Mouse (Mus musculus) erythroblast, embryonic 14.5 days (primary cell): Measurements from ENCODE around the gene Hcfc2.

Experiments used
- GATA1 ChIP-seq: IDR thresholded peaks from 2 replicates; pipeline ENCODE4 v1.6.1; 2012; ENCODE audit warnings: low read length, inconsistent platforms, mixed read lengths
- TAL1 ChIP-seq: IDR thresholded peaks from 3 replicates; pipeline ENCODE4 v1.6.1; 2012; ENCODE audit warnings: low read length, inconsistent platforms, mixed read lengths

- no peak for TF ChIP-seq TAL1
- no peak for TF ChIP-seq GATA1
These were observed 60.5 kb downstream of the Hcfc2 start for GRCm38 (mm10) chr10:82756466-82756865.
